Mouse (Mus musculus): ENCODE results near the gene Cdadc1. TPM values are rescaled to one million over a fixed set of nuclear protein-coding genes. Genes with fewer than 3 reads are reported as not detected.
A peak's percentile ranks its signal among the peaks of the same experiment; 100 is the strongest.

The Cdadc1 gene
- polyA plus RNA-seq, 1 experiment = not detected

GRCm38 (mm10) chr14:59598260-59598627, 485 bp upstream of the Cdadc1 start:
- peak overlapping the region; percentile 87 for H3K4me3 ChIP-seq (ENCODE audit: insufficient read depth, low read depth, low read length)
- 0% methylated on average over 8 of the region's 8 CpGs for WGBS
- no peak for TF ChIP-seq CTCF (IDR thresholded peaks at IDR 0.05; ENCODE audit: insufficient read depth, low read depth, low read length)
- TF ChIP-seq POLR2A (IDR thresholded peaks at IDR 0.05; ENCODE audit: insufficient read depth, low read depth, low read length) = no peak
- H3K27ac ChIP-seq (ENCODE audit: insufficient read depth, low read depth, low read length) = peak overlapping the region; percentile 74; the same call in 1 of the 2 replicates
- H3K4me1 ChIP-seq (ENCODE audit: control insufficient read depth, insufficient read depth, low read length) = peaks cover 2% of the 10 kb centered on the region; the same call in 1 of the 2 replicates

GRCm38 (mm10) chr14:59594988-59595387, 2.8 kb downstream of the Cdadc1 start:
- Histone ChIP-seq H3K4me3 (ENCODE audit: insufficient read depth, low read depth, low read length) (no peak overlapping the region), H3K27ac (ENCODE audit: insufficient read depth, low read depth, low read length) (no peak overlapping the region), H3K4me1 (ENCODE audit: control insufficient read depth, insufficient read depth, low read length) (peaks cover 2% of the 10 kb centered on the region; the same call in 1 of the 2 replicates)
- WGBS = 73% methylated on average over 3 of the region's 3 CpGs
- TF ChIP-seq POLR2A (IDR thresholded peaks at IDR 0.05; ENCODE audit: insufficient read depth, low read depth, low read length) (no peak), CTCF (IDR thresholded peaks at IDR 0.05; ENCODE audit: insufficient read depth, low read depth, low read length) (no peak)

- H3K4me3 ChIP-seq (ENCODE audit: insufficient read depth, low read depth, low read length) = no peak overlapping the region
- H3K27ac ChIP-seq (ENCODE audit: insufficient read depth, low read depth, low read length) = no peak overlapping the region
- TF ChIP-seq CTCF (IDR thresholded peaks at IDR 0.05; ENCODE audit: insufficient read depth, low read depth, low read length) (no peak), POLR2A (IDR thresholded peaks at IDR 0.05; ENCODE audit: insufficient read depth, low read depth, low read length) (no peak)
- peaks cover 2% of the 10 kb centered on the region; the same call in 1 of the 2 replicates for H3K4me1 ChIP-seq (ENCODE audit: control insufficient read depth, insufficient read depth, low read length)
- WGBS = 98% methylated on average over 3 of the region's 3 CpGs
Measured at GRCm38 (mm10) chr14:59592593-59592992, 5.2 kb downstream of the Cdadc1 start.

- TF ChIP-seq CTCF (IDR thresholded peaks at IDR 0.05; ENCODE audit: insufficient read depth, low read depth, low read length) = no peak
- TF ChIP-seq POLR2A (IDR thresholded peaks at IDR 0.05; ENCODE audit: insufficient read depth, low read depth, low read length) = no peak
- Histone ChIP-seq H3K27ac (ENCODE audit: insufficient read depth, low read depth, low read length) (no peak overlapping the region), H3K4me3 (ENCODE audit: insufficient read depth, low read depth, low read length) (no peak overlapping the region), H3K4me1 (ENCODE audit: control insufficient read depth, insufficient read depth, low read length) (peaks cover 1% of the 10 kb centered on the region; the same call in 1 of the 2 replicates)
- 71% methylated on average over 8 of the region's 8 CpGs for WGBS
Measured at GRCm38 (mm10) chr14:59591901-59592300, 5.9 kb downstream of the Cdadc1 start.

GRCm38 (mm10) chr14:59590614-59591013, 7.1 kb downstream of the Cdadc1 start:
- TF ChIP-seq CTCF (IDR thresholded peaks at IDR 0.05; ENCODE audit: insufficient read depth, low read depth, low read length) = no peak
- TF ChIP-seq POLR2A (IDR thresholded peaks at IDR 0.05; ENCODE audit: insufficient read depth, low read depth, low read length) = no peak
- WGBS = 84% methylated on average over 1 of the region's 1 CpGs
- no peaks in the 10 kb centered on the region for H3K4me1 ChIP-seq (ENCODE audit: control insufficient read depth, insufficient read depth, low read length)
- no peak overlapping the region for H3K4me3 ChIP-seq (ENCODE audit: insufficient read depth, low read depth, low read length)
- no peak overlapping the region for H3K27ac ChIP-seq (ENCODE audit: insufficient read depth, low read depth, low read length)

GRCm38 (mm10) chr14:59576385-59576784, 21.4 kb downstream of the Cdadc1 start:
- no peak overlapping the region for H3K27ac ChIP-seq (ENCODE audit: insufficient read depth, low read depth, low read length)
- no peak overlapping the region for H3K4me3 ChIP-seq (ENCODE audit: insufficient read depth, low read depth, low read length)
- TF ChIP-seq CTCF (IDR thresholded peaks at IDR 0.05; ENCODE audit: insufficient read depth, low read depth, low read length) = no peak
- TF ChIP-seq POLR2A (IDR thresholded peaks at IDR 0.05; ENCODE audit: insufficient read depth, low read depth, low read length) = no peak
- WGBS = 88% methylated on average over 5 of the region's 5 CpGs
- peaks cover 3% of the 10 kb centered on the region; the same call in 1 of the 2 replicates for H3K4me1 ChIP-seq (ENCODE audit: control insufficient read depth, insufficient read depth, low read length)

GRCm38 (mm10) chr14:59566756-59567155, 31.0 kb downstream of the Cdadc1 start:
- TF ChIP-seq CTCF (IDR thresholded peaks at IDR 0.05; ENCODE audit: insufficient read depth, low read depth, low read length) (no peak), POLR2A (IDR thresholded peaks at IDR 0.05; ENCODE audit: insufficient read depth, low read depth, low read length) (no peak)
- 93% methylated on average over 6 of the region's 6 CpGs for WGBS
- Histone ChIP-seq H3K4me3 (ENCODE audit: insufficient read depth, low read depth, low read length) (no peak overlapping the region), H3K27ac (ENCODE audit: insufficient read depth, low read depth, low read length) (no peak overlapping the region), H3K4me1 (ENCODE audit: control insufficient read depth, insufficient read depth, low read length) (no peaks in the 10 kb centered on the region)

GRCm38 (mm10) chr14:59557886-59558285, 39.9 kb downstream of the Cdadc1 start:
- Histone ChIP-seq H3K4me1 (ENCODE audit: control insufficient read depth, insufficient read depth, low read length) (peaks cover 18% of the 10 kb centered on the region), H3K4me3 (ENCODE audit: insufficient read depth, low read depth, low read length) (no peak overlapping the region), H3K27ac (ENCODE audit: insufficient read depth, low read depth, low read length) (no peak overlapping the region)
- 21% methylated on average over 1 of the region's 1 CpGs for WGBS
- no peak for TF ChIP-seq POLR2A (IDR thresholded peaks at IDR 0.05; ENCODE audit: insufficient read depth, low read depth, low read length)
- TF ChIP-seq CTCF (IDR thresholded peaks at IDR 0.05; ENCODE audit: insufficient read depth, low read depth, low read length) = no peak

- no peak for TF ChIP-seq POLR2A (IDR thresholded peaks at IDR 0.05; ENCODE audit: insufficient read depth, low read depth, low read length)
- no peak for TF ChIP-seq CTCF (IDR thresholded peaks at IDR 0.05; ENCODE audit: insufficient read depth, low read depth, low read length)
- 68% methylated on average over 4 of the region's 4 CpGs for WGBS
- no peak overlapping the region for H3K27ac ChIP-seq (ENCODE audit: insufficient read depth, low read depth, low read length)
- H3K4me3 ChIP-seq (ENCODE audit: insufficient read depth, low read depth, low read length) = no peak overlapping the region
- peaks cover 18% of the 10 kb centered on the region for H3K4me1 ChIP-seq (ENCODE audit: control insufficient read depth, insufficient read depth, low read length)
Measured at GRCm38 (mm10) chr14:59557071-59557470, 40.7 kb downstream of the Cdadc1 start.
